Mouse (Mus musculus): ENCODE measurements around the gene Nsun2. TPM values are rescaled to one million over a fixed set of nuclear protein-coding genes. Genes with fewer than 3 reads are reported as not detected.

The Nsun2 gene
- total RNA-seq, 2 experiments from 2014 or later = 64.2 to 68.9 TPM

GRCm38 (mm10) chr13:69643937-69644336 is 110.4 kb downstream of the Nsun2 start:
- intact Hi-C loops (cut with DNase I) = no loop called here
- DNase-seq (ENCODE audit: low spot score in 2 of 2) = no peak

GRCm38 (mm10) chr13:69644427-69645166 is 111.1 kb downstream of the Nsun2 start:
- peak in 1 of 2 experiments; percentile 30 for DNase-seq (ENCODE audit: low spot score in 2 of 2)
- intact Hi-C loops (cut with DNase I) = no loop called here

- DNase-seq (ENCODE audit: low spot score in 2 of 2) = no peak
- intact Hi-C loops (cut with DNase I) = no loop called here
Observed at GRCm38 (mm10) chr13:69645694-69646423, 112.3 kb downstream of the Nsun2 start.

GRCm38 (mm10) chr13:69646481-69646880 is 112.9 kb downstream of the Nsun2 start:
- intact Hi-C loops (cut with DNase I) = no loop called here
- DNase-seq (ENCODE audit: low spot score in 2 of 2) = no peak

GRCm38 (mm10) chr13:69654508-69654907 is 121.0 kb downstream of the Nsun2 start:
- intact Hi-C loops (cut with DNase I) = no loop called here
- DNase-seq (ENCODE audit: low spot score in 2 of 2) = no peak

- DNase-seq (ENCODE audit: low spot score in 2 of 2) = no peak
- intact Hi-C loops (cut with DNase I) = no loop called here
Observed at GRCm38 (mm10) chr13:69672121-69672520, 138.6 kb downstream of the Nsun2 start.

GRCm38 (mm10) chr13:69672565-69672964 is 139.0 kb downstream of the Nsun2 start:
- intact Hi-C loops (cut with DNase I) = no loop called here
- DNase-seq (ENCODE audit: low spot score in 2 of 2) = no peak

GRCm38 (mm10) chr13:69673197-69673920 is 139.8 kb downstream of the Nsun2 start:
- intact Hi-C loops (cut with DNase I) = no loop called here
- no peak for DNase-seq (ENCODE audit: low spot score in 2 of 2)

GRCm38 (mm10) chr13:69673921-69674618 is 140.5 kb downstream of the Nsun2 start:
- DNase-seq (ENCODE audit: low spot score in 2 of 2) = no peak
- intact Hi-C loops (cut with DNase I) = no loop called here

Other genes starting within 250 kb of the Nsun2 start
- gene Tent4a, start 871 bp downstream of the Nsun2 start, total RNA-seq (2021) = 10 to 100 TPM; 36.8 to 37.4 TPM
- 10 to 100 TPM; 14.5 TPM for gene Srd5a1, start 77.7 kb downstream of the Nsun2 start, total RNA-seq (2021)
- gene Ube2ql1, start 206.1 kb downstream of the Nsun2 start, total RNA-seq (2021) = 100 to 1,000 TPM; 184 to 206 TPM